Mouse (Mus musculus): ENCODE data around the gene Elp5.

Elp5 gene

DNA sequence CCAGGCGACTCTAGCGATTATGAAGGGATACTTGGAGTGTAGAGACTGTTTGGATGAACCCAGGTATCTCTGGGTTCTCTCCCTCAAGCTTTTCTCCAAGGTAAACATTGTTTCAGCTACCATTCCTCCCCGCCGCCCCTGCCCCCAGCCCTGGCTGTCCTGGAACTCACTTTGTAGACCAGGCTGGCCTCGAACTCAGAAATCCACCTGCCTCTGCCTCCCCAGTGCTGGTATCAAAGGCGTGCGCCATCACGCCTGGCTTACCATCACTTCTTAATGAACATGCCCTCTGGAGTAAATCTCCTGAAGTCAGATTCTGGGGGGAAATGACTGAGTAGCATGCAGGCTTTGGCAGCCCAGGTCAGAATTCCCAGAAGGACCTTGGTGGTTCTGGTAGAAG, at the start of gene Elp5:
Gene Elp5 (minus strand): TSS at position 293 of the 400 bp plus-strand sequence.
- no peak for DNase-seq

DNA sequence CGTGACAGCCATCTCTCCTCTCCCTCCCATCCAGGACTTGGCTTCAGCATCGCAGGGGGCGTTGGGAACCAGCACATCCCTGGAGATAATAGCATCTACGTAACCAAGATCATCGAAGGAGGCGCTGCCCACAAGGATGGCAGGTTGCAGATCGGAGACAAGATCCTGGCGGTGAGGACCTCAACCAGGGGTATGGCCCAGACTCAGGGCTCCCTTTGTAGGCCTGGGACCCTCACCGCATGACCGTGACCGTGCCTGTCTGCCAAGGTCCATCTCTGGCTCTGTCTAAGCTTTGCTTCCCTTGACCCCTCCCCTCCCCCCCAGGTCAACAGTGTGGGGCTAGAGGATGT, 49.0 kb upstream of the Elp5 start:
- no peak for DNase-seq

GRCm38 (mm10) chr11:70030651-70031320, 48.5 kb upstream of the Elp5 start:
- DNase-seq = no peak

DNA sequence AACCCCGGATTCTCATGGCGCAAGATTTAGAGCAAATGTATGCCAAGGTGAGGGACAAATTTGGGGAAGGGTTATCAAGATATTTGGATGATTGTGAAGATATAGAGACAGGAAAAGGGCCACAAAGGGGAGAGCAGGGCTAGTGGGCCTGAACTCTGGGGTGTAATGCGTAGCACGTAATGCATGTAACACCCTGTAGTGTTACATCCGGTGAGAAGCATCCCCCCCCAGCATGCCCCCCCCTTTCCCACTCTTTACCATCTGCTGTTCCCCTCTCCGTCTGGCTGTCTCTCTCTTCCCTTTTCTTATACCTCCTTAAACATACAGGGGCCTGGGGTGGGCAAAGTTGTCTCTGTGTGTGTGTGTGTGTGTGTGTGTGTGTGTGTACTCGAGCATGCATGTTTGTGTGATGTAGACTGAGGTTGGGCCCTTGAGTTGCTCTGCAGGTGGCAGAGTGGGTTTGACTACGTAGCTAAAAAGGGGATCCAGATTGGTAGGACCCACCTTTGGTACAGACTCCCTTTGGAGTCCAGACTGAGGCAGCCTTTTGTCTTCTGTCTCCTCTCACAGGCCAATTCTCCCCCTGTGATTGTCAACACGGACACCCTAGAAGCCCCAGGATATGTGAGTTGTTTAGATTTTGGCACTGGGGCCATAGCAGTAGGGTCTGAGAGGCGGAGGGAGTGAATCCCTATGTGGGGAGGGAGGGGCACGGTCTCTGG, 47.7 kb upstream of the Elp5 start:
- no peak for DNase-seq

DNA sequence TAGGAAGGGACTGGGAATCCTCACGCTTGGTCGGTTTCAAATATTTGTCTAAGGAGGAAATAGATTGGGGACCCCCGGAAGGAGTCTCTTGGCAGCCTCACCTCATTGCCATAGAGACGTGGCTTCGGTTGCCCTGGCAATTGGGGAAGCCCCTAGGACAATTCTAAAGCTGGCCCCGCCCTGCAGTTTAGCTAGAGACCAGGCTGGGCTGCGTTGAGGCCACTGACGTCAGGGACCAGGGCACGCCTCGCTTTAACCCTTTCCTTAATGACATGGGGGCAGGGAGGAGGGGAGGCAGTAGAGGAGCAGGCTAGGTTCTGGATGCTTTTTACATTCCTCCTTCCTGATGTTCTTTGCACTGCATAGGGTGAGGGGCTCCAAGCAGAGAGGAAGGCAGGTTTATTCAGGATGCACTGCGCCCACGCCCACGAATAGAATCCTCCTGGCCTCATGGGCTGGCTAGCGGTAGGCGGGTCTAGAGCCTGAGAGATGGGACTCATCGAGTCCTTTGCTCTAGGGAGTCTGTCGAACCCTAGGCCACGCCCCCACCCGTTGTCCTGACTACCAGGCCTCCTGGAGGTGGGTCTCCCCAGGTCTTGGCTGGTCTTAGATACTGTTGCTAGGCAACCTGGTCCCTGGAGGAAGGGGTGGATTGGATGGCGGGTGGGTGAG, 46.9 kb upstream of the Elp5 start:
- no peak for DNase-seq

DNA sequence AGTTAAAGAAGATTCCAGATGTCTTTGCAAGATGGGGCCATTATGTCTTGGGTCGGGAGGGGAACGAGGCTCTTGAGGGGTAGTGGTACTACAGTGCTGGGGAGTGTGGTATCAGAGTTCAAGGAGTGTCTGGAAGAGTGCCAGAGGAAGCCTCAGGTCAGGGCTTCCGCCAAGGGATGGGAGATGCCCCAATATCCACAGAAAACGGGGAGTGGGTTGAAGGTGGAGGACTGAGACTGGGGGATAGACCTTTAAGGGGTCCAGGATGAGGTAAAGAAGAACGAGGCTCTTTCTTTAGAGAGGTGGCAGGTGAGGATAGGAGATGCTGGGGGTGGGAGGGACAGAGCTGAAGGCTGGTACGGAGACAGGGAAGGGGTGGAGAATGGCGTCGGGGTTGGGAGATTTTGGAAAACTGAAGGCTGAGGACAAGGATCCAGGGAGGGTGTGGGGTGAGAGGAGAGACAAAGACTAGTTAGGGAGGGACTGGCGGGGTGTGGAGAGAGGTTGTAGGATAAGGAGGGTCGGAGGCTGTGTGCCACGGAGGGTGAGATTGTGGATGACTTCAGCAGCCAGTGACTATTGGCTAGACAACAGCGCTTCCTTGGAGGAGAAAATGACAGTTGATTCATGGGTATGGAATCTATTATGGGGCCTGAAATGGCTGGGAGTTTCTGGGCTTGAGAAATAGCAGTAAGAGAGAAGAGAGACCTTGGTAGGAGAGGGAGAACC, 46.2 kb upstream of the Elp5 start:
- no peak for DNase-seq

DNA sequence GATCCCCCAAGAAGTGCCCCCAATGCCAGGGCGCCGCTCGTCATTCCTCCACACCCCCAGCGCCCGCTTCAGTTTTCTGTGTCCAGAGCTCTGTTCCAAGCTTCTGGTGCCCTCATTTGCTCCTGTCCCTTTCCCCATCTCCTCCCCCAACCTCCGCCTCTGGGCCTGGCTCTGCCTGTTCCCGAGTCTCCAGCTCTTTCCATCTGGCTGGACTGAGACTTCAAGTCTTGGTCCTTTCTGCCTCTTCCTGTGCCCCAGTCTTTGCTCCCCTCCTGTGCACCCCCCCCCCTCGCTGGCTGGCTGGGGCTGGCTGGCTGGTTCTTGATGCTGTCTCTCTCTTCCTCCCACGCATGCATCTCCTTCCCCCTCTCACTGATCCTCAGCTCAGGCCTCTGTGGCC, 45.1 kb upstream of the Elp5 start:
- DNase-seq = no peak

GRCm38 (mm10) chr11:70026689-70027088, 44.4 kb upstream of the Elp5 start:
- no peak for DNase-seq

DNA sequence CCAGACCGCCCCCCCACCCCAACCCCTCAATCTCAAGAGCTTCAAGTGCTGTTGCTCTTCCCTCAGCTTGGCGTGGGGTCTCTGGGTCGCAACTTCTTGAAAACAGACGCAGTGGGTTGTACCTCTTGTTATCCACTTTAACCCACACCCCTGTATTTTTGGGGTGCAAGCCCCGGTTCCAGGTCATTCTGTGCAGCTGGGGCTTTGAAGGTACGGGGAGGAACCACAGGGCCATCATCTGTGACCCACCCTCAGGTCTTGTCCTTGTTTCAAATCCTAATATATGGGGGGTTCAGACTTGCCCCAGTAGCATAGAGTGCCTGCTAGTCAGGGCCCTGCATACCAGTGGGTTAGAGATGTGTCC, 41.8 kb upstream of the Elp5 start:
- DNase-seq = no peak

DNA sequence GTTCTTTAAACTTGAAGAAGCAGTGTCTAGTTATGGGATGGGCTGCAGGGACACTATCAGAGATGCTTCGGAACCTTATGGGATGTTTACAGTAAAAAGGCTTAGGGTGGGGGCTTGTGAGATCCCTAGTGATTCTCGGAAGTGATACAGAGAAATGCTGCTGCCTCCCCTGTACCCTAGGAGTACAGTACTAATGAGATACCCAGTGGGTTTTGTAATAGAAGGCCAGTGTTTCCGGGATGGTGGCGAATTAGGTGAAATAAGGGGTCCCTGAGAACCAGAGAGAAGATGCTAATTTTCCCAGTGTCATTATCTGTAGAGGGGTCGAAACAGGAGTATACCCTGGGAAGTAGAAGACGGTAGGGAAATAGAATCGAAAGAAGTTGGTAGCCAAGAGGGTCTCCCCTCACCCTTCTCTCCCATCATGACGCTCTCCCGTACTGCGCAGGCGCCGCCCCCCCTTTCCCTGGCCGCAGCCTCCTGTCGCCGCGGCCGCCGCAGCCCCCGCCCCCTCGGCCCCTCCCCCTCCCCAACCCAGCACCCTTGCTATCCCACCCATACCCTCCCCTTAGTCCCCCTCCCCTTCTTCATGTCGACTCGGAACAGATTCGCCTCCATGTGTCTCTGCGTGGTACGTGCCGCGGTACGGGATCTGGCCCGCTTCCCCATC, 41.3 kb upstream of the Elp5 start:
- no peak for DNase-seq

- DNase-seq = peak; percentile 98
These were observed 39.2 kb upstream of the Elp5 start for GRCm38 (mm10) chr11:70021264-70022132.

DNA sequence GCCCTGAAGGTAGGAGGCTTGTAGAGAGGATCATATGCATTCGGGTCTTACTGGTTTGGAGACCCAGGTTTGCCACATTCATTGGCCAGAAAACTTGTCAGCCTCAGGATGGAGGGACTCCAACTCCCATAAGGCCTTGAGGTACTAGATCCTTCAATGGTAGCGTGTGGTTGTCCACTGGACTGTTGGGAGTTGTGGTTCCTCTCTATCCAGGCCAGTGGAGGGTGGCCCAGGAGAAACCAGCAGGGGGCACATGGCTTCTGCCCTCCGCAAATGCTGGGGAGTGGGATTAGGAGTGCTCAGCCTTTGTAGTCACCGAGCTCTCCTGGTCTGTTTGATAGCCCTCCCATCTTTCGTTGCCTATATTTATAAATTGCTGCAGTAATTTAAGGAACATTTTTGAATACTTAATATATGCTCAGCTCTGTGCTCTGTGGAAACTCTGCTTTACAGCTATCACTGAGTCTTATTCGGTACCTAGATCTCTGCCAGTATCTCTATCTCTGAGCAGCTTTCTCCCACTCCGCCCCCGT, 38.5 kb upstream of the Elp5 start:
- peak; percentile 89 for DNase-seq

GRCm38 (mm10) chr11:70020022-70020631, 37.8 kb upstream of the Elp5 start:
- no peak for DNase-seq

DNA sequence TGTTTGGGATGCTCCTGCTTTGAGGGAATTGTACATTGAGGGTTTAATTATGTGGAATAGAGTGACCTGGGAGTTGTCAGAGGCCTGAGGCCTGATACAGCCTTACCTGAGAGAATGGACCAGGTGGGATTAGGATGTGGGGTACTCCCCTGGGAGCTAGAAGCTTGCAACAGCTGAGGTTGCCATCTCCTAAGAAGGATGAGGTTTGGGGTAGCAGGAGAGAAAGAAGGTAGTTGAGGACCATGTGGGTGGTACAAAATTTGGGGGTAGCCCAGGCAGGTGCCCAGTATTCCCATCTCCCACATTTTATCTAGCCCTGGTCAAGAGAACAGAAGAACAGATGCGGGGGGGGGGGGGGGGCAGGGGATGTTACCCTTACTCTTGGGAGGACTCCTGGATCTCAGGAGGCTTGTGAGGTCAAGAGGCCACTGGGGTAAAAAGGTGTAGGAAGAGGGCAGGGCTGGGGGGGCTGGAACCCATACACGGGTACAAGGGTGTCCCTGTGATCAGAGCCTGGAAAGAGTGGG, 37.2 kb upstream of the Elp5 start:
- DNase-seq = no peak

DNA sequence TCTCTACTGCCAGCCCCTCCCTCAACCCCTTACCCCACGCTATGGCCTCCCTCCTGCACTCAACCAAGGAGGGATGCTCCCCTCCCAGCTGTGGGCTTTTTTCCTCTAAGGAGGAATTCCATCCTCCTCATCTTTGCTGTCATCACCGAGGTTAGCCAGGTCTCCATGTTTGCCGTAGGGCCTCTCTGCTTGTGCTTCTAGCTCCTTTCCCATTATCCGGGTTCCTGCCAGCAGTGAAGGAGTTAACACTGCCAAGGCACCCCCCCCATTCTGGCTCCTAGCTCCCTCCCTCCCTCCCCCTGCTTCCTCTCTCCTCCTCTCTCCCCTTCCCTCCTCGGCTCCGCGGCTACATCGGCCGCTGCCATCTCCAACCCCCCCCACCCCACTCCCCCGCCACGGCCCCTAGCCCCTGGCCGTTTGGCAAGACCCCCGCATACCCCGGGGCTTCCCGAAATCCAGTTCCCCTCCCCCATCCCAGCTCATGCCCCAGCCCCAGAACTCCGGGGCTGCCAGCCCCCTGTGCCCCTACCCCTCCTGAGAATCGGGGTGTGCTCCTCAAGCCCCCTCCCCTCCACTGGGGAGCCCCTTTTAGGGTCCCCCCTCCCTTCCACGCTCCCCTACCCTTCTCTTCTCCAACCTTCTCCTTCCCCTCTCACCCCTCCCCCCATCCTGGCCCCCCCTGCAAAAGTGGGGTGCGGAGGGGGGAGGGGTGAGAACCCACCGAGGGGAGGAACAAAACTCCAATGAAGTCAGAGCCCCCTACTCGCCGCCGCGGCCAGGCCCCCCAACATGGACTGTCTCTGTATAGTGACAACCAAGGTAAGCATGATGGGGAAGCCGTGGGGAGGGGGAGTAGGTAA, 36.0 kb upstream of the Elp5 start:
- peak; percentile 36 for DNase-seq

DNA sequence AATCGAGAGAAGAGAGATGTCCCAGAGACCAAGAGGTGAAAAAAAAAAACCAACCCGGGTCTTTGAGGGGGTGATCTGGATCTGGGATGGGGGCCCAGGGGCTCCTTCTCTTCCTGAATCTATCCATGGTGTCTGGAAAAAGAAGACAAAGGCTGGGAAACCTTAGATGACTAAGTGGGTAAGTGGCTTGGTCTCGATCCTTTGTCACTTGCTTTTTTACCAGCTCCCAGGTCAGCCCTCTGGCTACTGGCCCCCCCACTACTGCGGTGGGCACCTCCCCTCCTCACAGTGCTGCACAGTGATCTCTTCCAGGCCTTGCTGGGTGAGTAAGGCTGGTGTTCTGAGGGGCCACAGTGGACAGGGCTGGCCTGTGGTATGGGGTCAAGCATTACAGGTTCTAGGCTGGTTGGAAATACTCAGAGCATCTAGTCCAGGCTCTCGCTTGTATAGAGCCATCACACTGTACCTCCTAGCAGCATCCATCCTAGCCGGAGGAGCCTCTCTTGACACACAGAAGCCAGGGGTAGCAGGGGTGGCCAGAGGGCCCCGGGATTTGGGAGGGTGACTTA, 35.0 kb upstream of the Elp5 start:
- peak; percentile 21 for DNase-seq

DNA sequence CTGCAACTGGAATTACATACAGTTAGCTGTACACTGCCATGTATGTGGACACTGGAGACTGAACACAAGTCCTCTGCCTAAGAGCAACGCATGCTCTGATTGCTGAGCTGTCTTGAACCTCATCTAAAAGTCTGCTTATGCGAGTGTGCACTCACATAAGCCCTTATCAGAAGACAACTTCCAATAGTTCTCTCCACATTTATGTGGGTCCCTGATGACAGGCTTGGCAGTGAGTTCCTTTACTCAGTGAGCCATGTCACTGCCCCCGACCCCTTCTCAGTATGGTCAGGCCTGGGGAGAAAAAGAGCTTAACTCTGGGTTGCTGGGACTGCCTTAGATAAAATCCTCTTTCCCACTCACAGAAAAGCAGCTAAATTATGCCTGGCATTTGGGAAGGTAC, 34.4 kb upstream of the Elp5 start, which contains the start of gene Dlg4:
Gene Dlg4 (plus strand): TSS at position 274 of the 400 bp plus-strand sequence.
- peak; percentile 9 for DNase-seq

DNA sequence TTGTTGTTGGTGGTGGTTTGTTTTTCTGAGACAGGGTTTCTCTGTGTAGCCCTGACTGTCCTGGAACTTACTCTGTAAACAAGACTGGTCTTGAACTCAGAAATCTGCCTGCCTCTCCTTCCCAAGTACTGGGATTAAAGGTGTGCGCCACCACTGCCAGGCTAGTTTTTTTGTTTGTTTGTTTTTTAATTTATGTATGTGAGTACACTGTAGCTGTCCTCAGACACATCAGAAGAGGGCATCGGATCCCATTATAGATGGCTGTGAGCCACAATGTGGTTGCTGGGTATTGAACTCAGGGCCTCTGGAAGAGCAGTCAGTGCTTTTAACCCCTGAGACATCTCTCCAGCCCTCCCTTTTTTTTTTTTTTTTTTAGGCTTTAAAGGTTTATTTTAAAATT, 33.9 kb upstream of the Elp5 start:
- peak; percentile 8 for DNase-seq

DNA sequence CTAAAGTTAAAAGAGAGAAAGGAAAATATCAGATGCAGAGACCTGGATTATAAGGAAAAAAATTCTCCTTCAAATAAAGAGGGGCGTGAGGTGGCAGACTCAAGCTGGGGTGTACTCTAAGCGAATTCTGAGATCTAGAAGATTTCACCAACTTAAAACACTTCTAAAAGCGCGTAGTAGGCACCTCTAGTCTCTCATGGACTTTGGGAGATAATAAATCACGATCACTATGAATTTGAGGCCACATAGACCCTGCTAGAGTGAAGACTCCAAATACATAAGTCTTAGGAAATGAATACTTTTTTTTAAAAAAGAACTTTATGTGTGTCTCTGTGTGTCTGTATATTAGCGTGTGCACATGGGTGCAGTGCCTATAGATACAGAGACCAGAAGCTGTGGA, 33.4 kb upstream of the Elp5 start:
- peak; percentile 8 for DNase-seq
